Mouse (Mus musculus) embryonic fibroblast, embryonic 13.5 days (primary cell): ENCODE measurements at regions not wholly inside any gene's neighbourhood (a gene's known extent, or its start where the extent isn't known, plus 50 kb on each side); places are given as distances from the start of the nearest gene placed in this dataset.

Experiments
- CTCF ChIP-seq: IDR thresholded peaks from 2 replicates; pipeline ENCODE4 v1.5.1; 2011; ENCODE audit warnings: mild to moderate bottlenecking, control low read depth, low read length, moderate library complexity, borderline replicate concordance; ENCODE audit not compliant: insufficient read depth
- POLR2A ChIP-seq: IDR thresholded peaks from 2 replicates; pipeline ENCODE4 v1.6.1; 2011; ENCODE audit warnings: low read depth, mild to moderate bottlenecking, control low read depth, low read length, moderate library complexity

DNA sequence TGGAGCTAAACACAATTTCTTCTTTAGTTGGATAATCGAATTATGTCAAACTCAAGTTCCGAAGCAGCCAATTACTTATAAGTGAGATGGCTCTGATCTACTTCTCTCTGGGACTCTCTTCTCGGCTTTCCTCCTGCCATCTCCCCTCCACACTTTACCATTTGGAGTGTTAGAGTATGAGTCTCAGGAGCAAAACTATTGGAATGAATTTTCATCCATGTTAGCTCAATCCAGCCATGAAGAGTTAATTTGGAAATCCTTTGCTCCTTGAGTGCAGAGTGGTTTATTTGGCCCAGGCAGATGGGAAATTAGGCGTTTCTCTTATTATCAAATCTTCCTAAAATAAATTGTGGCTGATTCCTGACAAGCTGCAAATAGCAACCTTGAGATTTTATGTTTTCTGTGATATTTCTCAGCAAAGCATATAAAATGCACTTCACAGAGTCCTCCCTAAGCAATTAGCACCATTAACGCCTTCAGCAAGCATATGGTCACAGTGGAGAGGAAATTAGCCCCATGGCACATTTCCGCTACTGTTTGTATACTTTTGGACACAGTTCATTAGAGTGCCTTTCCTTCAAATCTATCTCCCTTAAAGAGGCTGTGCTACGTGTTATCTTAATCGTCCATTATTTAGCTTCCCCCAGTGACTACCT lies 1189.1 kb downstream of the Fam181b start:
- TF ChIP-seq POLR2A (no peak), CTCF (no peak)
